Mouse (Mus musculus): ENCODE data around the gene Ube2c. TPM values are rescaled to one million over a fixed set of nuclear protein-coding genes. Genes with fewer than 3 reads are reported as not detected.
"Not testable (repeated sequence)": the region's sequence is repeated elsewhere in the genome, so short reads cannot be mapped to it uniquely, and the experiment has no call there.

Ube2c gene
- total RNA-seq, 2 experiments from 2014 or later = 6.9 to 8.3 TPM

DNA sequence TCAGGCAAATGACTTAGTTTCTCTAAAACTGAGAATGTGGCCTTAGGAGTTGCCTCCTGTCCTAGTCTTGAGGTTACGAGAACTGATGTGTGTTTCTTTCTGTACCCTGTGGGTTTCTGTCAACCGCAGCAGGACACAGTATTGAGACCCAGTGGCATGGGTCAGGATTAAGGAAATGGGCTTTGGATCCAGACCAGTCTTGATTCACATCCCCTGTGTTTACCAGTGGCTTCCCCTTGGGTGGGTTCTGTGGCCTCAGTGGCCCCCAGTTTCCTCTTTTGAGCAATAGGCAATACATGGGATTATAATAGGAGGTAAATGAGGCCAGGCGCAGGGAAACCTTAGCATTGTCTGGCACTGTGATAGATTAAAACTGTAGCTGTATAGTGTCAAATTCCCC is 17.3 kb downstream of the Ube2c start:
- no peak for DNase-seq (ENCODE audit: low spot score in 2 of 2)

DNA sequence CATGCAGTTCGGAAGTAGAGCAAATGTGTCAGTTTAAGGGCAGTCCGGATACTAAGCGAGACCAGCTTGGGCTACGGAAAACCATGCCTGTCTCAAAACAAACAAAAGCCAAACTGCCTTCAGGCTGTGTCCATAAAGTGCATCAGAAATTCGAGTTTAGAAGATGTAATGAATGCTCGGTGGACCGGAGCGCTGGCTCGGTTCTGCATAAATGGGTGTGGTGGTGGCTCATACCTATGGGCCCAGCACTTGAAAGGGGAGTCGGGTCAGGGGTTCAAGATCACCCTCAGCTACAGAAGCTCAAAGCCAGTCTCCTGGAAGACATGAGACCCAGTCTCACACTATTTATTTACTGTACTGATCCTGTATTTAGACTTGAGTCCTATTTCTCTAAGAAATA is 18.1 kb downstream of the Ube2c start:
- no peak for DNase-seq (ENCODE audit: low spot score in 2 of 2)

GRCm38 (mm10) chr2:164788411-164788810 is 18.7 kb downstream of the Ube2c start:
- DNase-seq (ENCODE audit: low spot score in 2 of 2) = no peak

DNA sequence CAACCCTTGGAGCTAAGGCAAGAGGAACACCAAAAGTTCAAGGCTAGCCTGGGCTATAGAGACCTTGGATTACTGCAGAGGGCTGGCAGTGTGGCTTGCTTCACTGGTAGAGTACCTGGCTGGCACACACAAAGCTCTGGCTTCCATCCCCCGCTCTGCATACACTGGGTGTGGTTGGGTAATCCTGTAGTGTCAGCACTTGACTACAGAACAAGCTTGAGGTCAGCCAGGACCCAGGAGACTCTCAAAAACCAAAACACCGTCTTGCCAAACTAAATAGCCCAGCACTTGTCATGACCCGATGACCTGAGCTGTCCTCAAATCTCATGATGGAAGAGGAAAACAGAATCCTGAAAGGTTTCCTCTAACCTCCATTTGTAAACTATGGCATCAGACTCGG is 20.8 kb downstream of the Ube2c start:
- no peak for DNase-seq (ENCODE audit: low spot score in 2 of 2)

DNA sequence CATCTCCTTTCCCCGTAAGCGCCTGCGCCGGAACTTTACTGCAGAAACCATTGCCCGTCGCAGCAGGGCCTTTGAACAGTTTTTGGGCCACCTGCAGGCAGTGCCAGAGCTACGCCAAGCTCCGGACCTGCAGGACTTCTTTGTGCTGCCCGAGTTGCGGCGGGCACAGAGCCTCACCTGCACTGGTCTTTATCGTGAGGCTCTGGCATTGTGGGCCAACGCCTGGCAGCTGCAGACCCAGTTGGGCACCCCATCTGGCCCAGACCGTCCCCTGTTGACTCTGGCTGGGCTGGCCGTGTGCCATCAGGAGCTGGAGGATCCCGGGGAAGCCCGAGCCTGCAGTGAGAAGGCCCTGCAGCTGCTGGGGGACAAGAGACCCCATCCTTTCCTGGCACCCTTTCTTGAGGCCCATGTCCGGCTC is 22.2 kb downstream of the Ube2c start:
- DNase-seq (ENCODE audit: low spot score in 2 of 2) = no peak

DNA sequence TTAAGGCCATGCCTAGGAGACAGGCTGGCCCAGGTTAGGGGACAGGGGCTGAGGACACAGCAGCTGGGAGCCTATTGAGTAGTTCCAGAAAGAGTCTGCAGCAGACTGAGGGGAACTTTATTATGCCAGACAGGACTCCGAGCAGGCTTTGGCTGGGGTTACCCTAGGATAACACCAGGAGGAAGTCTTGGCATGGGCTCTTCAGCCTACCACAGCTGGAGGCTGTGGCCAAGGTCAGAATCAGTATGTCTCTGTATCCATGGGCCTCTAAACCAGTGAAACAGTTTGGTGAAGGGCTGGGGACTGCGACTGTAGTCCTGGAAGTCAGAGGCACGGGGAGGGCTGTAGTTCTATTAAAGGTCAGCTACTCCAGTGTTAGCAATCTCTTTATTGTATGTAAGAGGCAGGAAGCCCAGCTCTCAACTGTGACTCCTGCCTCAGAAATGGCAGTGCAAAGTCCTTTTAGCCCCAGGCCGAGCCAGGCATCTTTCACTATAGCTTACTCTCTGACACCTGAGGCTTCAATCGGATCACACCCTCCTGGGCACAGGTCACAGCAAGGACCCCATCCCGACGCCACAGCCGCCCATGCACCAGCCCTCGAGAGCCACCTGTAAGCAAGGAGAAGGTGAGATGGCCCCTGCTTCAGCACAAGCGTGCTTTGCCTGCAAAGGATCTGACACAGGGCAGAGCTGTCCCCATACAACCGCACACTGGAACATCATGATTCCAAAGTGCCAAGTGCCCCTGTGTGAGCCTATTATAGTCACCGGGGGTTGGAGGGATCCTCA is 22.9 kb downstream of the Ube2c start:
- DNase-seq (ENCODE audit: low spot score in 2 of 2) = no peak

GRCm38 (mm10) chr2:164793236-164793635 is 23.5 kb downstream of the Ube2c start:
- DNase-seq (ENCODE audit: low spot score in 2 of 2) = peak; percentile 44 to 64

DNA sequence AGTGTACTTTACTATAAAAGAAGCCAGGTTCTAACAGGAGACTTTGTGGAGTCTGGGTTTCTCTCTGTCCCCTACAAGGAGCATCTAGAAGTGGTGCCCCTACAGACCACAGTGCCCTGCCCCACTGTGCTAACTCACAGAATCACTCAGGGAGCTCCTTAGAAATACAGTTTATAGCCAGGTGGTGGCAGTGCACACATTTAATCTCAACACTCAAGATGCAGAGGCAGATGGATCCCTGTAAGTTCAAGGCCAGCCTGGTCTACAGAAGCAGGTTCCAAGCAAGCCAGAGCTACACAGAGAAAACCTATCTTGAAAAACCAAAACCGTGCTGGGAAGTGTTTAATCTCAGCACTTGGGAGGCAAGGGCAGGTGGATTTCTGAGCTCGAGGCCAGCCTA is 24.1 kb downstream of the Ube2c start:
- no peak for DNase-seq (ENCODE audit: low spot score in 2 of 2)

- DNase-seq (ENCODE audit: low spot score in 2 of 2) = peak; percentile 80 to 88
Observed at GRCm38 (mm10) chr2:164794293-164794692, 24.6 kb downstream of the Ube2c start.

GRCm38 (mm10) chr2:164795868-164796267 is 26.2 kb downstream of the Ube2c start:
- DNase-seq (ENCODE audit: low spot score in 2 of 2) = no peak

- DNase-seq (ENCODE audit: low spot score in 2 of 2) = not testable (repeated sequence)
Observed at GRCm38 (mm10) chr2:164798554-164798953, 28.9 kb downstream of the Ube2c start.

DNA sequence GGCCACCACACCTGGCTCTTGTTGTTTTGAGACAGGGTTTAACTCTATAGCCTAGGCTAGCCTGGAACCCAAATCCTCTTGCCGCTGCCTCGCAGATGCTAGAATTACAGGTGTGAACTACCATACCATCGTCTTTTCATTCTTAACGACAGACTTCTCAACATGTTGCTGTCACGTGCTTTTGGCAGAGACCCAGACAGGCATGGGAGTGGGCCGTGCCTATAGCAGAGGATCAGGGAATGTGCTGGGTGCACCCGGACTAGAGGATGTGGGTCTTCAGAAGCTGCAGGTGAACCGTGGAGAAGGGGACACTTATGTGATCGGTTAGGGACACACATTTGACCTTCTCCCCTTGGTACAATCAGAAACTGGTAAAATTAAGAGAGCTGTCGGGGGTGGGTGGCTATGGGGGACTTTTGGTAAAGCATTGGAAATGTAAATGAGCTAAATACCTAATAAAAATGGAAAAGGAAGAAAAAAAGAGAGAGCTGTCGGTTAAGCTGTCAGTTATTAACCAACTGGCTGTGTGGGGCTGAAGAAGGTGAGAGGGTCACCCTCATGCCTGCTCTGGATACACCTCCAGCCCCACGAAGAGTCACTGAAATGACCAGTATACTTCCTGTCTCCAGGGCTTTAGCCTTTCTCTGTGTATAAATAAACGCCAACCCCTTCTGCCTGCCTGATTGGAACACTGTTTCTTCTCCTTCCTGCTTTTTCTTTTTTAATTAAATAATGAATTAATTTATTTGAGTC is 30.7 kb downstream of the Ube2c start:
- DNase-seq (ENCODE audit: low spot score in 2 of 2) = no peak

- no peak for DNase-seq (ENCODE audit: low spot score in 2 of 2)
Observed at GRCm38 (mm10) chr2:164803201-164803920, 33.7 kb downstream of the Ube2c start.

DNA sequence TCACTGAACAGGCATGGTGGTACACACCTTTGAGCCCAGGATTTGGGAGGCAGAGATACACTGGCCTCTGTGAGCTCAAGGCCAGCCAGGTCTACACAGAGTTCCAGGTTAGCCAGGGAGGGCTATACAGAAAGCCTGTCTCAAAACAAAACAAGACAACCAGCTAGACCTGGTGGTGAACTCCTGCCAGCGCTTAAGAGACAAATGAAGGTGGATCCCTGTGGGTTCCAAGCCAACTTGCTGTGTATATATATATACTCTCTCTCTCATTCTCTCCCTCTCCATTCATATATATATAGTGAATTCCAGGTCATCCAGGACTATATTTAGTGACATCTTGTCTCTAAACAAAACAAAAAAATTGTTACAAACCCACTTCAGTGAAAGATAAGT is 34.2 kb downstream of the Ube2c start:
- no peak for DNase-seq (ENCODE audit: low spot score in 2 of 2)

GRCm38 (mm10) chr2:164804533-164805331 is 35.0 kb downstream of the Ube2c start, which contains the start of the genes Acot8 and Zswim3:
TSS of gene Acot8 (minus strand) at chr2:164804882.
TSS of gene Zswim3 (plus strand) at chr2:164805098.
- peak; percentile 100 for DNase-seq (ENCODE audit: low spot score in 2 of 2)

- no peak for DNase-seq (ENCODE audit: low spot score in 2 of 2)
Observed at GRCm38 (mm10) chr2:164805332-164805718, 35.6 kb downstream of the Ube2c start.

GRCm38 (mm10) chr2:164806614-164807013 is 36.9 kb downstream of the Ube2c start:
- no peak for DNase-seq (ENCODE audit: low spot score in 2 of 2)

DNA sequence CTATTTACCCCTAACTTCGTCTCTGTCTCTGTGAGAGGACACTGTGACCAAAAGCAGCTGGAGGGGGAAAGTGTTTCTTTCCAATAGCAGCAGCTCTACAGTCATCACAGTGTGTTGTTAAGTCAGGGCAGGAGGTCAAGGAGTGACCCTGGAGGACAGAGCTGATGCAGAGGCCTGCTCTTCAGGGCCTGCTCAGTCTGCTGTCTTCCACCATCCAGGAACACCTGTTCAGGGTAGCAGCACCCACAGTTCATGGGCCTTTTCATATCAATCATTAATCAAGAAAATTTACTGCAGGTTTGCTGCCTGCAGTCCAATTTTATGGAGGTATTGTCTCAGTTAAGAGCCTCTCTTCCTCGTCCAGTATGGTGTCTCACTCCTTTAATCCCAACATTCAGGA is 43.9 kb downstream of the Ube2c start:
- no peak for DNase-seq (ENCODE audit: low spot score in 2 of 2)

DNA sequence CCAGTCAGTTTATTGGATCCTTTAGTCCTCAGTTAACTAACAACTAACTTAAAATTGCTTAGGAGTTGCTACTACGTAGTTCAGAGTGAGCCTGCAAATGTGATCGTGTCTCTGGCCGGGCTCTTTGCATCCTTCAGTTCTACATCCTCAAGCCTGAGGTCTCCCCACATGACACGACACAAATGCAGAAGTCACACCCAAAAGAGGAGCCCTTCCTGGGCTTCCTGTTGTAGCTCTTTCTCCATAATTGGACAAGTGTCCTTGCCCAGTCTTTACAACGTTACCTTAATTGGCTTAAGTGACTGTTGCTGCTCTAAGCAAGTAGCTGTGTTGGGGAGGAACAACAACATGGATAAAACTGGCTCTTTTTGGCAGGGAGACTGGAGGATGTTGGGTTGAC is 45.6 kb downstream of the Ube2c start:
- no peak for DNase-seq (ENCODE audit: low spot score in 2 of 2)

DNA sequence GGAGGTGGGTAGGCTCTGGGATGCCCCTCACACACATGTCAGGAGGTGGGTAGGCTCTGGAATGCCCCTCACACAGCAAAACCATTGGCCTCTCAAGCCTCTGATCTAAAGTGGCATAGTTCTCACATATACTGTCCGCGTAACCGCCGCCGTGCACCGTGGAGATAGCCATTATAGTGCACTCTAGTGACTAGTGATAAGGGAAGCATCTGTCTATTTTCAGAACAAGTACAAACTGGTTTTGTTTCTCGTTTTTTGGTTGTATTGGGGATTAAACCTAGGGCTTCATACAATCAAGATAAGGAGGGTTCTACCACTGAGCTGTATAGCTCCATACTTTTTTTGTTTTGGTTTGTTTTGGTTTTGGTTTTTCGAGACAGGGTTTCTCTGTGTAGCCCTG is 46.1 kb downstream of the Ube2c start:
- DNase-seq (ENCODE audit: low spot score in 2 of 2) = no peak

DNA sequence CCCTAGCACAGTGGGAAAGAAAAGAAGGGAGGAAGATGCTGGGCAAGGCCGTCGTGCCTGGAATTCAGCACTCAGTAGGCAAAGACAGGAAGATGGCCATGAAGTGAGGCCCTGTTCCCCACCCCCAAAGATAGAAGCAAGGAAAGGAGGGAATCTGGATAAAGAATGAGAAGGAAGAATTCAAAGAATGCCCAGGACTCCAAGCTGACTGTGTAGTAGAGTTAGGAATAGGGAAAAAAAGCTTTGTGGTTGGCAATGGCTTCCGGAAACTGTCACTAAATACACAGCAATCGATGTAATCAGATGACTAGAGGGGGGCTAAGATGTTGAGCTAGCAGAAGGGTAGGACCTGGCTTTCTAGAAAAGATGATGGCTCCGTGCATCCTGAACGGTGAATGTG is 47.5 kb downstream of the Ube2c start:
- DNase-seq (ENCODE audit: low spot score in 2 of 2) = no peak
